Mouse (Mus musculus): ENCODE measurements around the gene Cox5a.

The Cox5a gene

GRCm38 (mm10) chr9:57521056-57521911 is at the start of gene Cox5a:
Gene Cox5a, plus strand, starts transcription at chr9:57521274.
- under 1% methylated on average over 85 of the region's 95 CpGs for WGBS

GRCm38 (mm10) chr9:57485774-57486173 is 35.3 kb upstream of the Cox5a start:
- WGBS = 10% methylated on average over 7 of the region's 7 CpGs

GRCm38 (mm10) chr9:57487807-57488206 is 33.3 kb upstream of the Cox5a start:
- WGBS = 79% methylated on average over 7 of the region's 7 CpGs

GRCm38 (mm10) chr9:57493532-57493931 is 27.5 kb upstream of the Cox5a start:
- 84% methylated on average over 2 of the region's 2 CpGs for WGBS

DNA sequence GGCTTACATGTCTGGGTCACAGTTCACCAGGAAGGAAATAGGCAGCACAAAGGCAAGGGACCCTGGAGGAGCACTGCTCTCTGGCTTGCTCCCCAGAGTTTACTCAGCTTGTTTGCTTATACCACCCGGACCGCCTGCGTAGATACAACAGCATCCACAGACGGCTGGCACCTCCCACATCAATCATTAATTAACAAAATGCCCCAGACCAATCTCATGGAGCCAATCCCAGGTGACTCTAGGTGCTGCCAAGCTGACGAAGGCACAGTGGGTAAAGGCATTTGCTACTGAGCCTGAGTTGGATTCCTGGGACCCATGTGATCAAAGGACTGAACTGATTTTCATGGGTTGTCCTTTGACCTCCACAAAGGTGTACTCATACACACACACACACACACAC is 23.8 kb upstream of the Cox5a start:
- 72% methylated on average over 5 of the region's 5 CpGs for WGBS

DNA sequence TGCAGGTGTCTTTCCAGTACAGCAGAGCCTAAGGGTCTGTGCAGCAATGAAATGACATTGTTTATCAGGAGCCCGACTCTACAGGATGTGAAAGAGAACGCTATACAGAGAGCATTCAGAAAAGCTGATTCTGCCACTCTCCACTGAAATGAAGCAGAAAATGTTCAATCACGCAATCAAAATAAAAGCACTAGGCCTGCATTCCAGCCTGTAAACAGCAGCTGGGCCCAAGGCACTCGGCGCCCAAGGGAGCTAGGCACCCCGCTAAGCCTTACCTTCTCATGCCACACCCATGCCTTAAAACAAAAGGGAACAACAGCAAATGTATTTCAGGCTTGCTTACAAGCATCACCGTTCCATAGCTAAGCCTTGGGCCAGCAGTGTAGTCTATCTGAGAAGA is 22.5 kb upstream of the Cox5a start:
- 64% methylated on average over 7 of the region's 7 CpGs for WGBS

DNA sequence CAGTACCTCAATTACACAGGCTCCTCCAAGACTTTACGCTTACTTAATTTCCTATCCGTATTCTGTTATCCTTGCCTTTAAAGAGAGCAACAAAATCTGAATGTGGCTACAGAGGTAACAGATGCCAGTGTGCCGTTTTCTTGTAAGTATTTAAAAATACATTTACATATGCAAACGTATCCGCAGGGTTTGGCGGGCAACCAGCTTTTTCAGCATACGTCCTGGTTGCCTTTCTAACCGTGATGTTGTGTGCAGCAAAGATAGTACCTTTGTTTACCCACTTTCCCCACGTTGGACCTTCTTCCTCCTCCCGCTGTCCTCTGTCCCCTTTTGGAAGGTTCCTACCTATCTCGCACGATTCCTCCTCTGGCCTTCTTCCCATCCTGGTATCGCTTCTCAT is 19.6 kb upstream of the Cox5a start:
- WGBS = 11% methylated on average over 13 of the region's 13 CpGs

- 6% methylated on average over 20 of the region's 20 CpGs for WGBS
These were observed 19.2 kb upstream of the Cox5a start for GRCm38 (mm10) chr9:57501861-57502260.

- 23% methylated on average over 23 of the region's 23 CpGs for WGBS
These were observed 18.0 kb upstream of the Cox5a start for GRCm38 (mm10) chr9:57502911-57503621.

- WGBS = 1% methylated on average over 46 of the region's 46 CpGs
These were observed 17.3 kb upstream of the Cox5a start, which contains the start of gene Rpp25 for GRCm38 (mm10) chr9:57503622-57504380. Gene Rpp25, plus strand, starts transcription at chr9:57504026.

- WGBS = under 1% methylated on average over 34 of the region's 34 CpGs
These were observed 16.7 kb upstream of the Cox5a start for GRCm38 (mm10) chr9:57504381-57504700.

DNA sequence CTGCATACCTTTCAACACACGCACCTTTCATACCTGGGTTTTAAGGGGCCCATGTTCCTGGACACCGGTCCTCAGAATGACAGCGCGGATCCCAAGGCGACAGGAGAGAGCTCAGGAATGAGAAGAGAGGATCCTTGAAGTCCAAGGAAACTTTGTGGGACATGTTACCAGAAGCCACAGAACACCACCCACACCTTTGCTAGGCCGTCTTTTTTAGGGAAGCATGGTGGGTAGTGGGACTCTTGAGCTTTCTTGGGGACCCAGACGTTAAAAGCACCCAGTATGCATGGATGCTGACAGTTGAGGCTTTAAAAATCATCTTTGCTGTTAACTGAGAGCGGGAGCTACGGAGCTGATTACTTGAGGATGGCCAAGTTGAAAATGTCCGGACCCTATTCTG is 16.2 kb upstream of the Cox5a start:
- WGBS = 49% methylated on average over 10 of the region's 10 CpGs

DNA sequence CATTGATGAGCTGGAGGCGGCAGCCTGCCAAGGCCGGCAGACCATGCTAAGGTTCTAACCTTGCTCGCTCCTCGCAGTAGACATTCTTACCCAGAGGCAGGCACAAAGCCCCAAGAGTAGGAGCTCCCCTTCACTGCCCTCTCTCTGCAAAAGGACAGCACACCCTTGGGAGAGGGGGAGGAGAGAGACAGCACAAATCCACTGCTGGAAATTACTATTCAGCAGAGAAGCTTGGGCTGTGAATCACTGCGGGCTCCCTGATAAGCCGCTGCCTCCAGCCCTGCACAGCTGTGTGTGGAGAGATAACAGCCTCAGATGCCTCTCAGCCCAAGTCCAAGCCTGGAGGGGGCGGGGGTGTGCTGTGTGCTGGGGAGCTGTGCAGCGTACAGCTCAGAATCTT is 15.4 kb upstream of the Cox5a start:
- WGBS = 15% methylated on average over 8 of the region's 8 CpGs

DNA sequence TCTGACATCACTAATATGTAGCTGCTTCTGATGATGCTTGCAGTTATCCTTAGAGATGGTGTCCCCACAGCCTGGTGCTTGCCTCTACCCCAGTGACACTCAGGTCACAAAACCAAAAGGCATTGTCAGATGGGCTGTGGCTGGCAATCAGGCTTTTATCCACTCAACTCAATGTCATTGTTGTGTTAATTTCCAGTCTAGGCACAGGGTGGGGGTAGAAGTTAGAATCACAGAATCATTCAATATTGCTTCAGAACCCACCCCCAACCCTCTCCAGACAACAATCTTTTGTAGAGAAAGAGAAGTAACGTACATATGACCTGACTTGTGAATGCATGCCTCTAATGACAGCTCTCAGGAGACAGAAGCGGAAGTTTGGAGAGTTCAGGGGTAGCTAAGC is 10.5 kb upstream of the Cox5a start:
- WGBS = 87% methylated on average over 2 of the region's 2 CpGs

DNA sequence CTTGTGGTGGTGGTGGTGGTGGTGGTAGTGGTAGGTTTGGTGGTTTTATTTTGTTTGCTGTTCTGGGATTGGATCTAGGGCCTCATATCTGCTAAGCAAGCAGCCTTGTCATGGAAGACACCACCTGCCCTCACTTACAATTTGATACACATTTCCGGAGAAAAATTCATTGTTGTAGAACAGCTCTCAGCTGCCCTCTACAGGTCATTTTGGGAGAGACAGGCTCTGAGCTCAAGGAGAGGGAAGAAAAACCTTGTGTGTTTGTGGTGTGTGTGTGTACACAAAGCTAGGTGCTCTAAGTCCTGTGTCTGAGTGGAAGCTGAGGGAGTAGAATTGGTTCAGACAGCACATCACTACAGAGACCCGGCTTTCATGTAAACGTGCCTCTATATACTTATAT is 4.0 kb upstream of the Cox5a start:
- 4% methylated on average over 3 of the region's 3 CpGs for WGBS

- 21% methylated on average over 16 of the region's 16 CpGs for WGBS
These were observed 559 bp upstream of the Cox5a start for GRCm38 (mm10) chr9:57520375-57521055.

DNA sequence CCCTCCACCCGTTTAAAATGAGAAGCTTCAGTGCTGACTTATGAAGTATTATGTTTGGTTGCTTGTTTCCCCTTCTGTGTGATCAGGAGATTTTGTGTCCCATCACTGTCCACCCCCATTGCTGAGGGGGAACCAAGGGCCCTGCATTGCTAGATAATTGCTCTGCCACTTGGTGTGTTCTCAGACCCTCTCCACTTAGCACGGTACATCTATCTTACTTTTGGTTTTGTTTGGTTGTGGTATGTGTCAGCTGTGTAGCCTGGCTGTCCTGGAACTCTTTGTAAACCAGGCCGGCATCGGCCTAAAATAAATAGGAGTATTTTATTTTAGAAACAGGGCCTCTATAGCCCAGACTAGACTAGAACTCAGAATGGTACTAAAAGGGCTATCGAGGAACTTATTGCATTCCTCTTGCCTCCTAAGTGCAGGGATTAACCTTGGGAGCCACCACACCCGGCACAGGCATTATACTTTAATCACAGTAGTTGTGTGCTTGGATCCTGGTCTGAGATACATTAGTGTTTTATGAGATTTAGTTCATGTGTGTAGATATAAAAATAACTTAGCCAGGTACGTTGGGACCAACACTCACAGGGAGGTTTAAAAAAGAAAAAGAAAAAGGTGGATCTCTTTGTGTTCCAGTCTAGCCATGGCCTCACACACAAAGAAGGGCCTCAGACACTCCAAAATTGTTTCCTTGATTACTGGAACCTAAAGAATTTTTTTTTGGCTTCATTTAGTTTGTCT is 1.2 kb downstream of the Cox5a start:
- 10% methylated on average over 7 of the region's 7 CpGs for WGBS

- 61% methylated on average over 4 of the region's 4 CpGs for WGBS
These were observed 1.8 kb downstream of the Cox5a start for GRCm38 (mm10) chr9:57522861-57523246.

- WGBS = 82% methylated on average over 1 of the region's 1 CpGs
These were observed 2.7 kb downstream of the Cox5a start for GRCm38 (mm10) chr9:57523754-57524153.

- WGBS = 27% methylated on average over 2 of the region's 2 CpGs
These were observed 4.4 kb downstream of the Cox5a start for GRCm38 (mm10) chr9:57525516-57525915.

- 72% methylated on average over 1 of the region's 1 CpGs for WGBS
These were observed 10.9 kb downstream of the Cox5a start for GRCm38 (mm10) chr9:57531946-57532345.

Data from cerebral cortex, adult 2 months (tissue).